Mouse (Mus musculus) G1E (cell line): ENCODE measurements at regions not wholly inside any gene's neighbourhood (a gene's known extent, or its start where the extent isn't known, plus 50 kb on each side); places are given as distances from the start of the nearest gene placed in this dataset.

Experiments used
- ATAC-seq: 2 replicates; pipeline ENCODE4 v1.8.0; 2016; ENCODE audit warnings: mild to moderate bottlenecking; ENCODE audit not compliant: insufficient number of reproducible peaks, poor library complexity, low FRiP score, severe bottlenecking; ENCODE audit errors: extremely low read depth
- DNase-seq: peaks from one replicate; pipeline ENCODE4 v3.0.0; 2012; ENCODE audit warnings: low spot score
- H3K27me3 ChIP-seq: 2 replicates; pipeline ENCODE4 v1.6.1; 2012; ENCODE audit warnings: mild to moderate bottlenecking, low read length, inconsistent platforms; ENCODE audit not compliant: insufficient read depth
- H3K36me3 ChIP-seq: replicated peaks from 2 replicates; pipeline ENCODE3; 2012; ENCODE audit warnings: mild to moderate bottlenecking, inconsistent platforms
- H3K4me1 ChIP-seq: 2 replicates; pipeline ENCODE4 v1.6.1; 2012; ENCODE audit warnings: low read depth, low read length, inconsistent platforms, mixed read lengths; ENCODE audit not compliant: insufficient read depth
- H3K4me3 ChIP-seq: 2 replicates; pipeline ENCODE4 v1.5.1; 2012; ENCODE audit warnings: low read depth, mild to moderate bottlenecking, inconsistent platforms, low read length, moderate library complexity, mixed read lengths
- H3K9me3 ChIP-seq: replicated peaks from 2 replicates; pipeline ENCODE4 v1.6.1; 2012; ENCODE audit warnings: inconsistent platforms
- CTCF ChIP-seq: IDR thresholded peaks from 2 replicates; pipeline ENCODE4 v1.5.1; 2012; ENCODE audit warnings: low read depth, low read length, inconsistent platforms, mixed read lengths
- GATA1 ChIP-seq: IDR thresholded peaks from 2 replicates; pipeline ENCODE4 v1.6.1; 2012; ENCODE audit warnings: borderline replicate concordance, low read length, inconsistent platforms, mixed read lengths
- GATA2 ChIP-seq: IDR thresholded peaks from 2 replicates; pipeline ENCODE4 v1.6.1; 2012; ENCODE audit warnings: low read depth, low read length, inconsistent platforms, borderline replicate concordance
- POLR2AphosphoS5 ChIP-seq: IDR thresholded peaks from 2 replicates; pipeline ENCODE4 v1.6.1; 2012; ENCODE audit warnings: low read depth, low read length, inconsistent platforms; ENCODE audit not compliant: insufficient replicate concordance
- TAL1 ChIP-seq: conservative IDR thresholded peaks from 2 replicates; pipeline ENCODE4 v1.6.1; 2012; ENCODE audit warnings: low read depth, low read length, inconsistent platforms, mixed read lengths

- TF ChIP-seq POLR2AphosphoS5: no peak
- no peak for TF ChIP-seq GATA2
- TF ChIP-seq GATA1: no peak
- no peak for TF ChIP-seq TAL1
- no peak for TF ChIP-seq CTCF
- H3K36me3 ChIP-seq: no peaks in the 10 kb centered on the region
- H3K4me1 ChIP-seq: peaks cover 7% of the 10 kb centered on the region
- H3K9me3 ChIP-seq: no peaks in the 10 kb centered on the region
- ATAC-seq: no peak
- H3K4me3 ChIP-seq: no peak overlapping the region
- H3K27me3 ChIP-seq: no peaks in the 10 kb centered on the region
- DNase-seq: no peak
Measured at GRCm38 (mm10) chr11:111747262-111747946, 681.4 kb downstream of the Kcnj2 start.

GRCm38 (mm10) chr11:111747947-111748322 is 682.0 kb downstream of the Kcnj2 start:
- ATAC-seq (peak; percentile 51), DNase-seq (no peak)
- Histone ChIP-seq H3K4me3 (no peak overlapping the region), H3K27me3 (no peaks in the 10 kb centered on the region), H3K9me3 (no peaks in the 10 kb centered on the region), H3K36me3 (no peaks in the 10 kb centered on the region), H3K4me1 (peaks cover 7% of the 10 kb centered on the region)
- TF ChIP-seq POLR2AphosphoS5 (no peak), TAL1 (peak; percentile 47), GATA2 (no peak), GATA1 (no peak)

DNA sequence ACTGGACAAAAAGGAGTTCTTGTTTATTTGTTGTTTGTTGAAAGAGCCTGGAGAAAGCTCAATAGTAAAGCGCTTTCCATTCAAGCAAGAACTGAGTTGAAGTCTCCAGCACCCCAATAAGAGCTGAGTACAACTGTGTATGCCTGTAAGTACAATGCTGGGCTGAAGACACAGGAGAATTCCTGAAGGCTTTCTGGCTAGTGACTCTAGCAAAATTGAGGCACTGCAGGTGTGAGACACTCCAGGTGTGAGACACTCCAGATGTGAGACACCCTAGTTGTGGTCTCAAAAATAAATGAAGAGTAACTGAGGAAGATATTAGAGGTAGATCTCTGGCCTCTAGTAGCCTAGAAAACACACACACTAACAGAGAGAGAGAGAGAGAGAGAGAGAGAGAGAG is 682.5 kb downstream of the Kcnj2 start:
- Histone ChIP-seq H3K4me1 (peaks cover 7% of the 10 kb centered on the region), H3K4me3 (no peak overlapping the region), H3K9me3 (no peaks in the 10 kb centered on the region), H3K36me3 (no peaks in the 10 kb centered on the region), H3K27me3 (no peaks in the 10 kb centered on the region)
- DNase-seq (no peak), ATAC-seq (no peak)
- TF ChIP-seq GATA1: no peak

GRCm38 (mm10) chr11:111754735-111755134 is 688.8 kb downstream of the Kcnj2 start:
- no peak overlapping the region for H3K4me3 ChIP-seq
- DNase-seq: no peak
- TF ChIP-seq TAL1 (no peak), CTCF (no peak), GATA1 (no peak), POLR2AphosphoS5 (no peak), GATA2 (no peak)
- peaks cover 3% of the 10 kb centered on the region; the same call in 1 of the 2 replicates for H3K4me1 ChIP-seq
- H3K9me3 ChIP-seq: no peaks in the 10 kb centered on the region
- no peak for ATAC-seq
- H3K27me3 ChIP-seq: no peaks in the 10 kb centered on the region
- no peaks in the 10 kb centered on the region for H3K36me3 ChIP-seq

- H3K27me3 ChIP-seq: no peaks in the 10 kb centered on the region
- ATAC-seq: no peak
- no peak overlapping the region for H3K4me3 ChIP-seq
- H3K9me3 ChIP-seq: no peaks in the 10 kb centered on the region
- H3K4me1 ChIP-seq: peaks cover 10% of the 10 kb centered on the region
- no peaks in the 10 kb centered on the region for H3K36me3 ChIP-seq
- DNase-seq: no peak
- TF ChIP-seq TAL1: no peak
- TF ChIP-seq CTCF: no peak
- no peak for TF ChIP-seq GATA2
- no peak for TF ChIP-seq POLR2AphosphoS5
- TF ChIP-seq GATA1: no peak
Measured at GRCm38 (mm10) chr11:111763081-111763480, 697.1 kb downstream of the Kcnj2 start.

- H3K36me3 ChIP-seq: no peaks in the 10 kb centered on the region
- no peak for DNase-seq
- no peak overlapping the region for H3K4me3 ChIP-seq
- peak; percentile 80 for ATAC-seq
- H3K9me3 ChIP-seq: no peaks in the 10 kb centered on the region
- no peaks in the 10 kb centered on the region for H3K27me3 ChIP-seq
- TF ChIP-seq POLR2AphosphoS5 (no peak), TAL1 (no peak), GATA2 (no peak), GATA1 (no peak), CTCF (no peak)
- H3K4me1 ChIP-seq: peaks cover 10% of the 10 kb centered on the region
Measured at GRCm38 (mm10) chr11:111766371-111767011, 700.5 kb downstream of the Kcnj2 start.
